17 mouse cellular contexts compared by ENCODE assay signal in the genomic region with DNA sequence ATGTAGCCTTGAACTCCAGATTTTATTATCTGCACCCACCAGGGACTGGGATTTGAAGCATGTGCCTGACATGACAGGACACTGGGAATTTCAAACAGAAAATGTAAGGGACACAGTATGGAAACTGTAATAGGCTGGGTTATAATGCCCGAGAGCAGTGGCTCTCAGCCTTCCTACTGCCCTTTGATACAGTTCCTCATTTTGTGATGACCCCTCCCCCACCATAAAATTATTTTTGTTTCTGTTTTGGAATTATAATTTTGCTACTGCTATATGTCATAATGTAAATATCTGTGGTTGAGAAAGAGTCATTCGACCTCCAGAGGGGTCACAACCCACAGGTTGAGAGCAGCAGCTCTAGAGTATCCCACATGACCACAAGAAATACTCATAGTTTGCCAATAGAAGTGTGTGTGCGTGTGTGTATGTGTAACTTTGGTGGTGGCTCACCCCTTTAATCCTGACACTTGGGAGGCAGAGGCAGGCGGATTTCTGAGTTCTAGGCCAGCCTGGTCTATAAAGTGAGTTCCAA. TPM values are rescaled to one million over a fixed set of nuclear protein-coding genes. Genes with fewer than 3 reads are reported as not detected.
DNase-seq lines count a peak whose midpoint lies in the region; ATAC-seq and TF ChIP-seq lines count a peak whose summit lies in the region.
"Had no signal": no experiment of that assay in that cellular context is flagged by ENCODE, and none has a peak within 500 bp of the region (broad histone marks: within the 10 kb centered on the region; RNA-seq: fewer than 3 reads in every experiment).

No protein-coding gene starts in this region.

- H3K4me1 ChIP-seq in kidney, postnatal 0 days (replicated peaks; ENCODE audit: insufficient read depth, low read length), result peaks cover 62% of the 10 kb centered on the region
- peaks cover 59% of the 10 kb centered on the region for H3K4me1 ChIP-seq in liver, embryonic 16.5 days (ENCODE audit: control insufficient read depth, low read depth, low read length)
- no peaks in the 10 kb centered on the region for H3K4me1 ChIP-seq in forebrain, postnatal 0 days (ENCODE audit: insufficient read depth)

- no peak overlapping the region for H3K9ac ChIP-seq in kidney, postnatal 0 days (ENCODE audit: low read depth, low read length)
- H3K9ac ChIP-seq in liver, embryonic 16.5 days (ENCODE audit: low read depth, low read length), result no peak overlapping the region
- H3K9ac ChIP-seq in forebrain, postnatal 0 days, result no peak overlapping the region
- H3K9ac ChIP-seq: heart, embryonic 13.5 days; limb, embryonic 13.5 days had no signal

- no peaks in the 10 kb centered on the region for H3K36me3 ChIP-seq in kidney, postnatal 0 days (ENCODE audit: insufficient read depth, low read length)
- no peaks in the 10 kb centered on the region for H3K36me3 ChIP-seq in liver, embryonic 16.5 days (ENCODE audit: control insufficient read depth, insufficient read depth)
- H3K36me3 ChIP-seq in forebrain, postnatal 0 days (ENCODE audit: insufficient read depth), result no peaks in the 10 kb centered on the region
- H3K36me3 ChIP-seq: heart, embryonic 13.5 days; limb, embryonic 13.5 days had no signal

- H3K27me3 ChIP-seq in kidney, postnatal 0 days (ENCODE audit: insufficient read depth, low read length), result no peaks in the 10 kb centered on the region
- H3K27me3 ChIP-seq in liver, embryonic 16.5 days (ENCODE audit: control insufficient read depth, insufficient read depth, low read depth, low read length), result no peaks in the 10 kb centered on the region
- H3K27me3 ChIP-seq in forebrain, postnatal 0 days (ENCODE audit: insufficient read depth, low read length), result no peaks in the 10 kb centered on the region
- H3K27me3 ChIP-seq: heart, embryonic 13.5 days; limb, embryonic 13.5 days had no signal

- ATAC-seq in kidney, postnatal 0 days (replicated peaks; ENCODE audit: low FRiP score, low read depth), result no peak
- peak; percentile 79 for ATAC-seq in granulocyte monocyte progenitor cell, adult 5-6 weeks (replicated peaks; ENCODE audit: poor library complexity, severe bottlenecking)
- no peak for ATAC-seq in liver, embryonic 16.5 days (ENCODE audit: low read depth)
- ATAC-seq in forebrain, postnatal 0 days, result no peak

- H3K4me2 ChIP-seq in kidney, postnatal 0 days (ENCODE audit: low read length), result no peak overlapping the region
- H3K4me2 ChIP-seq in liver, embryonic 16.5 days (ENCODE audit: low read depth, low read length), result no peak overlapping the region
- H3K4me2 ChIP-seq in forebrain, postnatal 0 days (ENCODE audit: low read depth), result no peak overlapping the region
- H3K4me2 ChIP-seq: heart, embryonic 13.5 days; limb, embryonic 13.5 days; midbrain, embryonic 11.5 days had no signal

- DNase-seq in kidney, postnatal 0 days (ENCODE audit: low spot score), result no peak
- DNase-seq in kidney, adult 18-20 months, result no peak
- DNase-seq in forebrain, postnatal 0 days, result no peak
- no peak for DNase-seq in kidney, adult 11 months
- DNase-seq in cerebellum, postnatal 25 days, result no peak
- DNase-seq: adrenal gland, adult 8-10 months; cerebellum, adult 9-11 months; gastrocnemius, postnatal 25 days; kidney, adult 8-10 months; lung, postnatal 10 days; thymus, postnatal 25 days had no signal

- WGBS in kidney, postnatal 0 days, result 92% methylated on average over 4 of the region's 4 CpGs
- WGBS in liver, embryonic 16.5 days (ENCODE audit: insufficient replicate concordance), result 63% methylated on average over 4 of the region's 4 CpGs
- 96% methylated on average over 4 of the region's 4 CpGs for WGBS in forebrain, postnatal 0 days

- H3K9me3 ChIP-seq in kidney, postnatal 0 days (replicated peaks; ENCODE audit: low read length), result no peaks in the 10 kb centered on the region
- H3K9me3 ChIP-seq in liver, embryonic 16.5 days (replicated peaks; ENCODE audit: control insufficient read depth, low read length), result no peaks in the 10 kb centered on the region
- H3K9me3 ChIP-seq in forebrain, postnatal 0 days (ENCODE audit: low read length), result no peaks in the 10 kb centered on the region
- H3K9me3 ChIP-seq: heart, embryonic 13.5 days; limb, embryonic 13.5 days had no signal

- no peak for TF ChIP-seq CTCF in kidney, postnatal 0 days (IDR thresholded peaks at IDR 0.05; ENCODE audit: low read depth)
- TF ChIP-seq CTCF in forebrain, postnatal 0 days (IDR thresholded peaks at IDR 0.05; ENCODE audit: low read depth), result no peak

- H3K4me3 ChIP-seq in kidney, postnatal 0 days (replicated peaks; ENCODE audit: low read depth, low read length), result no peak overlapping the region
- no peak overlapping the region for H3K4me3 ChIP-seq in liver, embryonic 16.5 days (ENCODE audit: low read depth, low read length)
- no peak overlapping the region for H3K4me3 ChIP-seq in forebrain, postnatal 0 days (ENCODE audit: low read depth, low read length)
- H3K4me3 ChIP-seq: heart, embryonic 13.5 days; limb, embryonic 13.5 days had no signal

- H3K27ac ChIP-seq in kidney, postnatal 0 days, result 0 out of 2 replicates have a peak overlapping the region, but pooled peaks have one; percentile 25
- peak overlapping the region; percentile 54; the same call in 1 of the 2 replicates for H3K27ac ChIP-seq in liver, embryonic 16.5 days (ENCODE audit: low read length)
- H3K27ac ChIP-seq in forebrain, postnatal 0 days (ENCODE audit: low read depth, low read length), result no peak overlapping the region
- H3K27ac ChIP-seq: heart, embryonic 13.5 days; limb, embryonic 13.5 days had no signal

RNA-seq across cellular contexts. Expression of a gene that starts 57.6 kb away (rescaled TPM):
- polyA plus RNA-seq in kidney, postnatal 0 days (2015; fragmentation: Nextera tagmentation; extraction: Ambion mirVana), result 0.04 TPM in 2 replicates
- not detected in 2 replicates for total RNA-seq in granulocyte monocyte progenitor cell, adult 5-6 weeks (2014; fragmentation: Nextera tagmentation)
- total RNA-seq in granulocyte monocyte progenitor cell, adult 5-6 weeks (2017), result not detected in 2 replicates
- polyA plus RNA-seq in liver, embryonic 16.5 days (2015; fragmentation: Nextera tagmentation; extraction: Ambion mirVana), result not detected in 2 replicates
- total RNA-seq in forebrain, postnatal 0 days (2014; rRNA removed), result 30.5 and 37.2 TPM in 2 replicates
- polyA plus RNA-seq in forebrain, postnatal 0 days (2015; fragmentation: Nextera tagmentation; extraction: Ambion mirVana), result 38.9 and 43.9 TPM in 2 replicates
- total RNA-seq: gastrocnemius, postnatal 25 days; MEL had no signal

Comparison
In these comparisons a context has a peak if more than half of its experiments do, and no peak if none do; other contexts are left out.
1. RNA of a gene that starts 57.6 kb away (polyA plus RNA-seq): 38.9 to 43.9 TPM in forebrain, postnatal 0 days; 0.04 TPM in kidney, postnatal 0 days and not detected in liver, embryonic 16.5 days; every median in the first group is over 10 times any median in the second.